Mouse (Mus musculus): Measurements from ENCODE around the gene Otulinl.

Otulinl gene

GRCm38 (mm10) chr15:27613255-27613654 lies 68.1 kb downstream of the Otulinl start:
- DNase-seq (ENCODE audit: low spot score) = no peak

GRCm38 (mm10) chr15:27612533-27613221 lies 68.7 kb downstream of the Otulinl start:
- peak; percentile 29 for DNase-seq (ENCODE audit: low spot score)

DNA sequence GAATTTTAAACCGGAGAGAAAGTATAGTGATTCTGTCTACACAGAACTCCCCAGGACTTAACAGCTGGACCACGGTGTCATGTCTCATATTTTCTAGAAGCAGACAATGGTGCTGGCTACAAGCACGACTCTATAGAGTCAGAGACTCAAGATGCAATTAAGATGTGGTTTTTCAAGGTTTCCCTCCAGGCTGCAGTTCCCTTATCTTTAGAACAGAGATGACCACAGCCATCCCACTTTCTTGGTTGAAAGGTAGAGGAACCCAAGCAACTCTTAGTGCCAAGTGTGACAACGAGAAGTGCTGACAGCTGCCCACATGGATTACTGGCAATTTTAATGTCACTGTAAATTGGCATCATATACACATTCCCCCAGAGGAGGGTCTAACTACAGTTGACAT lies 71.8 kb downstream of the Otulinl start:
- DNase-seq (ENCODE audit: low spot score) = no peak

DNA sequence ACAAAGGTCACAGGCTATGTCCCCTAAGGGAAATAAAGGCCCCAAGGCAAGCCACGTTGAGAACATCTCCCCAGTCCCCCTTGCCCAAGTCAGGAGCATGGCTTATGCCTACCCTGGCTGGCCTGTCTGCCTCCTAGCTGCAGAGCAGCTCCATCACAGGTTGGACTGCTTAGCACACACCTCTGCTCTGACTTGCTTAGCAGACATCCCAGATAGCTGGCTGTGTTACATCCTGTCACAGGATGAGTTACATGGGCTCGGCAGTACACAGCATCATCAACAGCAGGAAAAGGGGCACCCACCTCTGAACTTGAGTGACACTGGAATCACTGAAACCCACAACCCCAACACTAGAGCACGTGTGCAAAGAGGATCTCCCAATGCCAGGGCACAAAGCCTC lies 76.1 kb downstream of the Otulinl start:
- DNase-seq (ENCODE audit: low spot score) = no peak
